In the genomic region with DNA sequence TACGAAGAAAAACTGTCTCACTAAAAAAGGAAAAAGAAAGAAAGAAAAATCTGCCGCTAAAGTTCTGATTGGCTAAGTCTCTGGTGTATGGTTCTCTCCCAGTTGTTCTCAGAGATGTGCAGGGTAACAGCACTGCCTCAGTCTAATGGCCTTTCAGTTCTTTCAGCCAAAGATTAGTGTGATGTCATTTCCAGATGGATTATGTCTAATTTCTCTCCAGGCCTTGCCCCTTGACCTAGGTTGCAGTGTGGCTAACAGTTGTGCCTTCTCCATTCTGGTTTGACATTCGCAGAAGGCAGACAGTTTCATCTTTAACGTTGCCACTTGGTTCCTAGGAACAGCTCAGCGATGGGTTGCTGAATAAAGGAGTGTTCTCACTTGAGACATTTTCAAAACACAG, we compare ENCODE assay signal across 19 mouse cellular contexts.
A peak's percentile ranks its signal among the peaks of the same experiment; 100 is the strongest.
DNase-seq lines count a peak whose midpoint lies in the region; ATAC-seq lines count a peak whose summit lies in the region.
"Had no signal": no experiment of that assay in that cellular context is flagged by ENCODE, and none has a peak within 500 bp of the region (broad histone marks: within the 10 kb centered on the region; RNA-seq: fewer than 3 reads in every experiment).

No protein-coding gene starts in this region.

- WGBS in heart, embryonic 11.5 days (ENCODE audit: insufficient replicate concordance) = 71% methylated on average over 5 of the region's 5 CpGs
- 54% methylated on average over 5 of the region's 5 CpGs for WGBS in kidney, embryonic 15.5 days

- intact Hi-C loops in heart, postnatal 36 days (cut with DNase I) = no loop called here

- H3K27ac ChIP-seq in heart, embryonic 11.5 days (ENCODE audit: low read depth, low read length) = 0 out of 2 replicates have a peak overlapping the region, but pooled peaks have one; percentile 35
- H3K27ac ChIP-seq in kidney, embryonic 15.5 days = no peak overlapping the region; the same call in 1 of the 2 replicates
- H3K27ac ChIP-seq: embryonic facial prominence, embryonic 10.5 days; forebrain, embryonic 15.5 days; left cerebral cortex, adult 2 months; liver, embryonic 13.5 days had no signal

- no peaks in the 10 kb centered on the region for H3K27me3 ChIP-seq in heart, embryonic 11.5 days (ENCODE audit: control insufficient read depth, insufficient read depth, low read length)
- H3K27me3 ChIP-seq in kidney, embryonic 15.5 days = no peaks in the 10 kb centered on the region
- H3K27me3 ChIP-seq: forebrain, embryonic 15.5 days; hindbrain, embryonic 15.5 days; liver, embryonic 13.5 days had no signal

- H3K4me2 ChIP-seq in heart, embryonic 11.5 days = no peak overlapping the region
- no peak overlapping the region for H3K4me2 ChIP-seq in kidney, embryonic 15.5 days
- H3K4me2 ChIP-seq: forebrain, embryonic 15.5 days; hindbrain, embryonic 15.5 days; liver, embryonic 13.5 days had no signal

- no peak overlapping the region for H3K9ac ChIP-seq in heart, embryonic 11.5 days (ENCODE audit: low read depth, low read length)
- H3K9ac ChIP-seq in kidney, embryonic 15.5 days = no peak overlapping the region
- H3K9ac ChIP-seq: forebrain, embryonic 15.5 days; hindbrain, embryonic 15.5 days; liver, embryonic 13.5 days had no signal

- peaks cover 9% of the 10 kb centered on the region for H3K4me1 ChIP-seq in heart, embryonic 11.5 days (ENCODE audit: control insufficient read depth, insufficient read depth, low read length)
- peaks cover 40% of the 10 kb centered on the region for H3K4me1 ChIP-seq in kidney, embryonic 15.5 days

- no peak overlapping the region for H3K4me3 ChIP-seq in heart, embryonic 11.5 days (ENCODE audit: low read depth, low read length)
- no peak overlapping the region for H3K4me3 ChIP-seq in kidney, embryonic 15.5 days (replicated peaks)
- H3K4me3 ChIP-seq: embryonic facial prominence, embryonic 10.5 days; forebrain, embryonic 15.5 days; hindbrain, embryonic 15.5 days; left cerebral cortex, adult 2 months; liver, embryonic 13.5 days; megakaryocyte, embryonic 14.5 days had no signal

- peak; percentile 48 for DNase-seq in embryo, embryonic 10.5 days (ENCODE audit: low spot score)
- no peak for DNase-seq in embryo, embryonic 11 days
- no peak for DNase-seq in heart, postnatal 36 days
- peak; percentile 40 for DNase-seq in kidney, postnatal 14 days
- peak; percentile 22 for DNase-seq in MN1 (ENCODE audit: low spot score)
- DNase-seq: adrenal gland, adult 8-10 months; cerebellum, postnatal 10 days; liver, embryonic 13.5 days; right cerebral cortex, adult 18-20 months; thymus, adult 2 months had no signal

- no peaks in the 10 kb centered on the region for H3K9me3 ChIP-seq in heart, embryonic 11.5 days (replicated peaks; ENCODE audit: control insufficient read depth, low read length)
- no peaks in the 10 kb centered on the region for H3K9me3 ChIP-seq in kidney, embryonic 15.5 days (replicated peaks)
- H3K9me3 ChIP-seq: embryonic facial prominence, embryonic 10.5 days; forebrain, embryonic 15.5 days; hindbrain, embryonic 15.5 days; liver, embryonic 13.5 days; megakaryocyte, embryonic 14.5 days had no signal

- no peak for ATAC-seq in heart, embryonic 11.5 days (replicated peaks; ENCODE audit: insufficient number of reproducible peaks, low FRiP score, low TSS enrichment)
- no peak for ATAC-seq in kidney, embryonic 15.5 days (replicated peaks; ENCODE audit: low FRiP score)
- ATAC-seq in granulocyte monocyte progenitor cell, adult 5-6 weeks (replicated peaks; ENCODE audit: poor library complexity, severe bottlenecking) = no peak
- ATAC-seq: forebrain, embryonic 15.5 days; intestine, embryonic 16.5 days had no signal

- H3K36me3 ChIP-seq in heart, embryonic 11.5 days (ENCODE audit: control insufficient read depth, insufficient read depth, low read length) = no peaks in the 10 kb centered on the region
- no peaks in the 10 kb centered on the region for H3K36me3 ChIP-seq in kidney, embryonic 15.5 days
- H3K36me3 ChIP-seq: forebrain, embryonic 15.5 days; hindbrain, embryonic 15.5 days; liver, embryonic 13.5 days had no signal

Comparison
In these comparisons a context has a peak if more than half of its experiments do, and no peak if none do; other contexts are left out.
1. DNase-seq: peak in embryo, embryonic 10.5 days (single experiment), kidney, postnatal 14 days (single experiment) and MN1 (single experiment); none in embryo, embryonic 11 days (single experiment) and heart, postnatal 36 days (0 of 2).